Mouse (Mus musculus): Measurements from ENCODE around the gene Crocc. TPM values are rescaled to one million over a fixed set of nuclear protein-coding genes. Genes with fewer than 3 reads are reported as not detected.

The Crocc gene
- polyA plus RNA-seq, 1 experiment from 2014 or later, result 7.0 TPM

- Histone ChIP-seq H3K36me3 (peaks cover 55% of the 10 kb centered on the region), H3K27me3 (no peaks in the 10 kb centered on the region), H3K9ac (no peak overlapping the region), H3K4me1 (peaks cover 29% of the 10 kb centered on the region), H3K4me2 (replicated peaks) (no peak overlapping the region), H3K27ac (replicated peaks) (no peak overlapping the region), H3K9me3 (replicated peaks) (no peaks in the 10 kb centered on the region), H3K4me3 (replicated peaks) (no peak overlapping the region)
- 82% methylated on average over 8 of the region's 8 CpGs for WGBS
- ATAC-seq (ENCODE audit: insufficient number of reproducible peaks, low FRiP score, low TSS enrichment, low read depth), result no peak
Observed at GRCm38 (mm10) chr4:141008028-141008427, 52.3 kb downstream of the Crocc start.

DNA sequence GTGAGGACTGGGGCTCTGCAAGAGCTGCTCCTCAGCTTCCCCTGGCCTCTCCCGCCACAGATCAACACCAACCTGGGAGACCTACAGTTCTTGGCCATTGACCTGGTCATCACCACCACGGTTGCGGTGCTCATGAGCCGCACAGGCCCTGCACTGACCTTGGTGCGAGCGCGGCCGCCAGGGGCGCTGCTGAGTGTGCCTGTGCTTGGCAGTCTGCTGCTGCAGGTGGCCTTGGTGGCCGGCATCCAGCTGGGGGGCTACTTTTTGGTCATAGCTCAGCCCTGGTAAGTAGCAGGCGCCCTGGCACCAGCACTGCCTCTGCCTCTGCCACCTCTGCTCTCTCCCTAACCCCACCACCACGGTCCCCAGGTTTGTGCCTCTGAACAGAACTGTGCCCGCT is 54.4 kb downstream of the Crocc start:
- H3K36me3 ChIP-seq, result peaks cover 74% of the 10 kb centered on the region
- H3K4me1 ChIP-seq, result peaks cover 10% of the 10 kb centered on the region
- H3K27ac ChIP-seq (replicated peaks), result no peak overlapping the region
- ATAC-seq (ENCODE audit: insufficient number of reproducible peaks, low FRiP score, low TSS enrichment, low read depth), result no peak
- H3K27me3 ChIP-seq, result no peaks in the 10 kb centered on the region
- H3K9me3 ChIP-seq (replicated peaks), result no peaks in the 10 kb centered on the region
- no peak overlapping the region for H3K4me2 ChIP-seq (replicated peaks)
- 78% methylated on average over 12 of the region's 13 CpGs for WGBS
- no peak overlapping the region for H3K4me3 ChIP-seq (replicated peaks)
- no peak overlapping the region for H3K9ac ChIP-seq

DNA sequence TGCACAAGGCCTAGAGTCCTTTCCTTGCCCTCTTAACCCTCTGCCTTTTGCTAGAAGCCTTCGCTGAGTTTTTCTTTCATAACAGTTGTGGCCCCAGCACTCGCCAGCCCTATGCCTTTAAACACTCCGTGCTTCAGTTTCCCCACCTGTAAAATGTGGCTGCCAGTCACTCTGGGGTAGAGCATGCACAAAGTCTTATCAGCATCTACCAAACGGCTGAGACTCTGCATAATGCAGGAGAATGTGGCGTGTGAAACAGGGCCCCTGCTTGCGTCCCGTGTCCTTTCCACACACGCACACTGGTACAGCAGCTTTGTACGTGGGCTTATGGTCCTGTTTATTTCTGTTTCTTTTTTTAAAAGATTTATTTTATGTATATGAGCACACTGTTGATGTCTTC is 63.5 kb downstream of the Crocc start:
- Histone ChIP-seq H3K36me3 (peaks cover 95% of the 10 kb centered on the region), H3K4me3 (replicated peaks) (no peak overlapping the region), H3K4me2 (replicated peaks) (no peak overlapping the region), H3K27ac (replicated peaks) (no peak overlapping the region), H3K9me3 (replicated peaks) (no peaks in the 10 kb centered on the region), H3K27me3 (no peaks in the 10 kb centered on the region), H3K4me1 (no peaks in the 10 kb centered on the region), H3K9ac (no peak overlapping the region)
- no peak for ATAC-seq (ENCODE audit: insufficient number of reproducible peaks, low FRiP score, low TSS enrichment, low read depth)
- 95% methylated on average over 9 of the region's 9 CpGs for WGBS

DNA sequence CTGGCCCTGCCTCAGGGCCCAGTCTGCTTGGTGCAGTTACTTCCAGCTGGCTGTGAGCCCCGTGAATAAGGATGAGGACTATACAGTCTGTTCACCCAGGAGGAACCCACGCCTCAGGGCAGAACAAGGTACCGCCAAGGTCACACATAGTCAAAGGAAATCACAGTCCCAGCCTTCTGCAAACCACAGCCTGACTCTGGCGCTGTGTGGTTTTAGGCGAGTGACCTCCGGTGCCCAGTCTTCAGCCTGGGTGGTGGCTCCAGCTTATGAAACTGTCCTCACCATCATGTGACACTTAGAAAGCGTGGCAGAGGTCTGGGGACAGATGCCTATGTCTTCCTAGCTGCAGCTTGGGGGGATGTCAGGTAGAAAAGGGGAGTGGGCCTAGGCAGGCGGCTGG is 64.5 kb downstream of the Crocc start:
- Histone ChIP-seq H3K4me2 (replicated peaks) (no peak overlapping the region), H3K4me1 (no peaks in the 10 kb centered on the region), H3K36me3 (peaks cover 85% of the 10 kb centered on the region), H3K27ac (replicated peaks) (no peak overlapping the region), H3K4me3 (replicated peaks) (no peak overlapping the region), H3K9ac (no peak overlapping the region), H3K9me3 (replicated peaks) (no peaks in the 10 kb centered on the region), H3K27me3 (no peaks in the 10 kb centered on the region)
- ATAC-seq (ENCODE audit: insufficient number of reproducible peaks, low FRiP score, low TSS enrichment, low read depth), result no peak
- WGBS, result 91% methylated on average over 8 of the region's 8 CpGs

DNA sequence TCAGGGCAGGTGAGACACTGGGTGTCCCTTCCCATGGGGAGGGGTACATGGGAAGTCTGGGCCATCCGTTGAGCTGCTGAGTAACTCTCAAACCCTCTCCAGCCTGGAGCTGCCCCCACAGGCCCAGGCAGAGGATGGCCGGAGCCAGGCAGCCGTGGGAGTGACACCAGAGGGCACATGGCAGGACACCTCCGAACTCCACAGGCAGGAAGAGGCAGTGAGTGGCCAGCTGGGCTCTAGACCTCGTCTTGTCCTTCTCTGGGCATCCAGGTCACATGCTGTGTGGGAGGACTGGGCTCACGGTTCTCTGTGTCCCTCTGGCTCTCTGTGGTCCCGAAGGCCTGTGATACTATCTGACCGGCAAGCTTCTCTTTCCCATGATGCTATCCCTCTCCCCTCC is 66.5 kb downstream of the Crocc start:
- Histone ChIP-seq H3K9me3 (replicated peaks) (no peaks in the 10 kb centered on the region), H3K27ac (replicated peaks) (no peak overlapping the region), H3K4me1 (peaks cover 10% of the 10 kb centered on the region; the same call in 1 of the 2 replicates), H3K9ac (no peak overlapping the region), H3K27me3 (no peaks in the 10 kb centered on the region), H3K4me3 (replicated peaks) (no peak overlapping the region), H3K4me2 (replicated peaks) (no peak overlapping the region), H3K36me3 (peaks cover 65% of the 10 kb centered on the region)
- no peak for ATAC-seq (ENCODE audit: insufficient number of reproducible peaks, low FRiP score, low TSS enrichment, low read depth)
- 90% methylated on average over 8 of the region's 8 CpGs for WGBS

GRCm38 (mm10) chr4:140992215-140992614 is 68.1 kb downstream of the Crocc start:
- 77% methylated on average over 20 of the region's 20 CpGs for WGBS
- peaks cover 52% of the 10 kb centered on the region for H3K36me3 ChIP-seq

GRCm38 (mm10) chr4:140989447-140989846 is 70.9 kb downstream of the Crocc start:
- H3K4me2 ChIP-seq (replicated peaks), result no peak overlapping the region
- 91% methylated on average over 14 of the region's 14 CpGs for WGBS
- H3K9me3 ChIP-seq (replicated peaks), result no peaks in the 10 kb centered on the region
- no peak for ATAC-seq (ENCODE audit: insufficient number of reproducible peaks, low FRiP score, low TSS enrichment, low read depth)
- H3K27ac ChIP-seq (replicated peaks), result no peak overlapping the region
- peaks cover 37% of the 10 kb centered on the region for H3K4me1 ChIP-seq
- H3K27me3 ChIP-seq, result no peaks in the 10 kb centered on the region
- no peak overlapping the region for H3K4me3 ChIP-seq (replicated peaks)
- peaks cover 24% of the 10 kb centered on the region for H3K36me3 ChIP-seq
- no peak overlapping the region for H3K9ac ChIP-seq

More at GRCm38 (mm10) chr4:140992215-140992614, 68.1 kb downstream of the Crocc start:
- Histone ChIP-seq H3K27me3 (no peaks in the 10 kb centered on the region), H3K27ac (replicated peaks) (no peak overlapping the region), H3K4me2 (replicated peaks) (no peak overlapping the region), H3K9ac (no peak overlapping the region), H3K4me1 (peaks cover 26% of the 10 kb centered on the region), H3K4me3 (replicated peaks) (no peak overlapping the region), H3K9me3 (replicated peaks) (no peaks in the 10 kb centered on the region)
- ATAC-seq (ENCODE audit: insufficient number of reproducible peaks, low FRiP score, low TSS enrichment, low read depth), result no peak

DNA sequence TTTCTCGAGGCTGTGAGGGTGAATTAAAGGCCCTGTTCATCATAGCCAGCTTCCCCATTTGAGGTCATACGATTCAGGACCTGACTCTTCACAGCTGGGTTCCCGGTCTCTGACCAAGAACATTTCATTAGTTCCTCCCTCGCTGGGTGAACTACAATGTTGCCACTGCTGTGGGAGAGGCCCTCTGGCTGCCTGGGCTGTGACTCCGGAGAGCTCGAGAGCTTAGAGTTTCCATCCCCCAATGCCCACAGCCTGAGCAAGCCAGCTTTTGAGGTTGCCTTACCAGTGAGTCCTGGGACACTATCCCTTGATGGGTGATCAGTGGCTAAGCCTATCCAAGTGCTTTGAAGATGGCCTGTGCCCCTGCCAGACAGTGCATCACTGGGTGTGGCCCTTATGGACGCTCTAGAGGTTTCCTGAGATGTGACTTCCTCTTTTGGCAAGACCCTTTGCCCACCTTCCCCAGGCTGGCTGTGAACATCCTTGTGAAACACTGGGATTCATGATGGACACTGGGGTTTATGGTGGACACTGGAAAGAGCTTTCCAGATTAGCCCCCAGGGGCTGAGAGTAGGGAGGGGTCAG is 71.6 kb downstream of the Crocc start:
- Histone ChIP-seq H3K36me3 (peaks cover 18% of the 10 kb centered on the region), H3K4me1 (peaks cover 44% of the 10 kb centered on the region), H3K9ac (no peak overlapping the region), H3K4me3 (replicated peaks) (no peak overlapping the region), H3K27ac (replicated peaks) (no peak overlapping the region), H3K27me3 (no peaks in the 10 kb centered on the region), H3K9me3 (replicated peaks) (no peaks in the 10 kb centered on the region), H3K4me2 (replicated peaks) (no peak overlapping the region)
- no peak for ATAC-seq (ENCODE audit: insufficient number of reproducible peaks, low FRiP score, low TSS enrichment, low read depth)
- 60% methylated on average over 7 of the region's 7 CpGs for WGBS

GRCm38 (mm10) chr4:140987476-140987875 is 72.9 kb downstream of the Crocc start:
- peak overlapping the region; percentile 85 for H3K4me3 ChIP-seq (replicated peaks)
- H3K27me3 ChIP-seq, result no peaks in the 10 kb centered on the region
- no peak for ATAC-seq (ENCODE audit: insufficient number of reproducible peaks, low FRiP score, low TSS enrichment, low read depth)
- peak overlapping the region; percentile 76 for H3K4me2 ChIP-seq (replicated peaks)
- H3K9ac ChIP-seq, result peak overlapping the region; percentile 65
- H3K9me3 ChIP-seq (replicated peaks), result no peaks in the 10 kb centered on the region
- H3K4me1 ChIP-seq, result peaks cover 55% of the 10 kb centered on the region
- WGBS, result 30% methylated on average over 7 of the region's 7 CpGs
- peak overlapping the region; percentile 0; the same call in 1 of the 2 replicates for H3K27ac ChIP-seq (replicated peaks)
- peaks cover 6% of the 10 kb centered on the region for H3K36me3 ChIP-seq

GRCm38 (mm10) chr4:140986711-140987395 is 73.5 kb downstream of the Crocc start, which contains the start of gene Atp13a2:
TSS of gene Atp13a2 (plus strand) at chr4:140986873.
- Histone ChIP-seq H3K36me3 (no peaks in the 10 kb centered on the region), H3K27ac (replicated peaks) (peak within 1 kb of the TSS; percentile 0; the same call in 1 of the 2 replicates), H3K4me3 (replicated peaks) (peak within 1 kb of the TSS; percentile 85), H3K4me2 (replicated peaks) (peak within 1 kb of the TSS; percentile 76), H3K27me3 (no peaks in the 10 kb centered on the region), H3K9me3 (replicated peaks) (no peaks in the 10 kb centered on the region), H3K9ac (peak within 1 kb of the TSS; percentile 65), H3K4me1 (peaks cover 55% of the 10 kb centered on the region)
- WGBS, result under 1% methylated on average over 52 of the region's 58 CpGs
- peak; percentile 82 for ATAC-seq (ENCODE audit: insufficient number of reproducible peaks, low FRiP score, low TSS enrichment, low read depth)

GRCm38 (mm10) chr4:140986024-140986710 is 74.2 kb downstream of the Crocc start:
- ATAC-seq (ENCODE audit: insufficient number of reproducible peaks, low FRiP score, low TSS enrichment, low read depth), result no peak
- H3K4me2 ChIP-seq (replicated peaks), result peak overlapping the region; percentile 76
- 0 out of 2 replicates have a peak, but pooled peaks cover 5% of the 10 kb centered on the region for H3K9me3 ChIP-seq (replicated peaks)
- WGBS, result 22% methylated on average over 15 of the region's 15 CpGs
- H3K9ac ChIP-seq, result 0 out of 2 replicates have a peak overlapping the region, but pooled peaks have one; percentile 65
- H3K36me3 ChIP-seq, result no peaks in the 10 kb centered on the region
- H3K27me3 ChIP-seq, result no peaks in the 10 kb centered on the region
- peak overlapping the region; percentile 85 for H3K4me3 ChIP-seq (replicated peaks)
- H3K27ac ChIP-seq (replicated peaks), result no peak overlapping the region
- H3K4me1 ChIP-seq, result peaks cover 55% of the 10 kb centered on the region

All from embryonic facial prominence, embryonic 15.5 days (tissue).